Mouse (Mus musculus) stomach, postnatal 0 days (tissue): ENCODE measurements around the gene Spata17.

Experiments
- CTCF ChIP-seq: IDR thresholded peaks from 2 replicates; pipeline ENCODE4 v1.5.1; 2016; ENCODE audit warnings: antibody characterized with exemption, low read depth, mild to moderate bottlenecking, moderate library complexity
- EP300 ChIP-seq: optimal IDR thresholded peaks from 2 replicates; pipeline ENCODE3; 2016; ENCODE audit warnings: antibody characterized with exemption

GRCm38 (mm10) chr1:187003441-187003861 is 211.8 kb downstream of the Spata17 start:
- TF ChIP-seq CTCF (no peak), EP300 (no peak)
